Mouse (Mus musculus): ENCODE results near the gene Pdlim1.

DNA sequence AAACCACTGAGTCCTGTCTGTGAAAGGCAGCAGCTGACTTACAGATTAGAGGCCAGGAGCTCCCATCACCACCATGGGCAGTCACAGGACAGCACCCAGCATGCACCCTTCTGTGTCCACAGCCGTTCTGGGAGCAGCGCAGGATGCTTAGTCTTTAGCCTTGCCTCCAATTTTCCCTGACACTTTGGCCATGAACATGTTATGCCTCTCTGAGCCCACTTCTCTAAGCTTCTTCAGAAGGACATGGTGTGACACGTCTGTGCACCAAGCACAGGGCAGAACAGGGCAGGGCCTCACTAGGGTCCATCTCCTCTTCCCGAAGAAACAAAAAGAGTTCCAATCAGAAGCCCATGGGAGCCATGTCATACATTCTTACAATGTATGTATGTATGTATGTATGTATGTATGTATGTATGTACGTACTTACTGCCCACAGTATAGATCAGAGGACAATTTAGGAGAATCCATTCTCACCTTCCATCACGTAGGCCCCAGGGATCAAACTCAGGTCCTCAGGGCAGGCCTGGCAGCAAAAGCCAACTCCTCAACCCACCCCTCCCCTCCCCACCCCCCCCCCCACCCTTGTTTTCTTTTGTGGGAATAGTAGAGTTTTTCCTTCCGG is 24.9 kb downstream of the Pdlim1 start:
- no peak for TF ChIP-seq CTCF (IDR thresholded peaks at IDR 0.05; ENCODE audit: extremely low read depth, insufficient read depth, low read length)
- TF ChIP-seq POLR2A (IDR thresholded peaks at IDR 0.05; ENCODE audit: extremely low read depth, insufficient read depth, low read length): no peak
